Mouse (Mus musculus): Measurements from ENCODE around the gene Polm.

DNA sequence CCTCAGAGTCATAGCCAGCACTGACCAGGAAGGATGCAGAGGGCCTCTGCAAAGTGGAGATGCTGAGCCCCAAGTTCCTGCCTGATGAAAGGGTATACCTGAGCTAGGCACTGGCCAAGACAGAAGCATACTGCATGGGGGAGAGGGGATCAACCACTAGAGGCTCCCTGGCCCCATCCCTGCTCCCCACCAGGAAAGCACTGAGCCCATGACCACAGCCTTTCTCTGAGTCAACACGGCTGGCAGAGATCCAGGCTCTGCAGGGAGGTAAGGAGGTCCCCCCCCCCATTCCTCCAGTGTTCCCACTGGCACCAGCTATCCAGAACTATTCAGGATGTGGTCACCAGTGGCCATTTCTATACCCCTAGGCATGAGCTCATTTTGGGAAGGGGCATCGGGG, 11.5 kb upstream of the Polm start:
- TF ChIP-seq POLR2A (IDR thresholded peaks at IDR 0.05; ENCODE audit: control insufficient read depth in 1 of 2, insufficient read depth in 1 of 2, low read depth in 1 of 2, low read length in 2 of 2, poor library complexity in 1 of 2) (no peak), CTCF (IDR thresholded peaks at IDR 0.05 in 2 of 3, conservative IDR thresholded peaks at IDR 0.05 in 1 of 3; ENCODE audit: control insufficient read depth in 1 of 3, insufficient read depth in 1 of 3, low read depth in 2 of 3, low read length in 3 of 3, poor library complexity in 1 of 3, severe bottlenecking in 1 of 3) (no peak), NELFE (IDR thresholded peaks at IDR 0.05; ENCODE audit: low read depth, low read length) (no peak), TCF12 (IDR thresholded peaks at IDR 0.05; ENCODE audit: low read depth, low read length) (no peak), JUND (IDR thresholded peaks at IDR 0.05; ENCODE audit: low read depth, low read length) (no peak), NRF1 (IDR thresholded peaks at IDR 0.05; ENCODE audit: insufficient read depth, low read depth, low read length, poor library complexity, severe bottlenecking) (no peak), MYC (IDR thresholded peaks at IDR 0.05; ENCODE audit: low read depth, low read length) (no peak), TBP (IDR thresholded peaks at IDR 0.05; ENCODE audit: low read depth, low read length) (no peak), EP300 (IDR thresholded peaks at IDR 0.05; ENCODE audit: low read depth in 1 of 2, low read length in 2 of 2) (no peak), USF2 (IDR thresholded peaks at IDR 0.05; ENCODE audit: borderline replicate concordance in 1 of 2, insufficient read depth in 1 of 2, low read depth in 1 of 2, low read length in 2 of 2) (no peak)

All from MEL (cell line).